Mouse (Mus musculus) embryonic facial prominence, embryonic 14.5 days (tissue): Measurements from ENCODE around the gene Polr2c. TPM values are rescaled to one million over a fixed set of nuclear protein-coding genes. Genes with fewer than 3 reads are reported as not detected.
A peak's percentile ranks its signal among the peaks of the same experiment; 100 is the strongest.

ENCODE experiments used
- ATAC-seq: fragments of 200-750 bp; cut with Nextera tagmentation; 2 replicates; pipeline ENCODE4 v1.8.0; 2017; ENCODE audit warnings: low read depth, moderate number of reproducible peaks, moderate TSS enrichment
- DNase-seq: peaks from one replicate; pipeline ENCODE4 v3.0.0-alpha.2; 2015; ENCODE audit warnings: low spot score
- H3K27ac ChIP-seq: fragments of 300-500 bp; sonication (generic); replicated peaks from 2 replicates; pipeline ENCODE4 v1.5.1; 2014; ENCODE audit warnings: low read depth, mild to moderate bottlenecking, low read length, moderate library complexity
- H3K27me3 ChIP-seq: fragments of 300-500 bp; sonication (generic); replicated peaks from 2 replicates; pipeline ENCODE4 v1.6.1; 2014; ENCODE audit warnings: low read length; ENCODE audit not compliant: control insufficient read depth, insufficient read depth
- H3K36me3 ChIP-seq: fragments of 300-500 bp; sonication (generic); 2 replicates; pipeline ENCODE4 v1.6.1; 2014; ENCODE audit warnings: low read length, mixed read lengths; ENCODE audit not compliant: control insufficient read depth, insufficient read depth
- H3K4me1 ChIP-seq: fragments of 300-500 bp; sonication (generic); 2 replicates; pipeline ENCODE4 v1.6.1; 2014; ENCODE audit warnings: antibody characterized with exemption, low read length; ENCODE audit not compliant: control insufficient read depth, insufficient read depth
- H3K4me2 ChIP-seq: fragments of 300-500 bp; sonication (generic); 2 replicates; pipeline ENCODE4 v1.6.1; 2014; ENCODE audit warnings: low read depth, mild to moderate bottlenecking, low read length, moderate library complexity, mixed read lengths
- H3K4me3 ChIP-seq: fragments of 300-500 bp; sonication (generic); 2 replicates; pipeline ENCODE4 v1.5.1; 2014; ENCODE audit warnings: low read depth, mild to moderate bottlenecking, low read length
- H3K9ac ChIP-seq: fragments of 300-500 bp; sonication (generic); 2 replicates; pipeline ENCODE4 v1.6.1; 2014; ENCODE audit warnings: low read depth, mild to moderate bottlenecking, low read length, moderate library complexity, mixed read lengths
- H3K9me3 ChIP-seq: fragments of 300-500 bp; sonication (generic); 2 replicates; pipeline ENCODE4 v1.6.1; 2016; ENCODE audit warnings: low read length; ENCODE audit not compliant: control insufficient read depth
- WGBS: fragments of 180-500 bp; shearing (Covaris S2); extraction: QIAGEN DNeasy Blood & Tissue Kit; methylation state at CpG from one replicate; pipeline ENCODE4 v1.1.7; 2014; 5-methylcytosine and 5-hydroxymethylcytosine counted together
- polyA plus RNA-seq: library from polyadenylated mRNA; unstranded; fragments of >200 nt; fragmentation: Nextera tagmentation; extraction: Ambion mirVana; gene quantifications from 2 replicates; pipeline ENCODE4 v1.2.1, GENCODE M21; 2014

The Polr2c gene
- polyA plus RNA-seq, 1 experiment from 2014 or later = 121 TPM

- Histone ChIP-seq H3K9ac (peak overlapping the region; percentile 66), H3K36me3 (peaks cover 8% of the 10 kb centered on the region), H3K27me3 (peaks cover 7% of the 10 kb centered on the region; the same call in 1 of the 2 replicates), H3K9me3 (no peaks in the 10 kb centered on the region), H3K4me1 (peaks cover 30% of the 10 kb centered on the region), H3K27ac (peak overlapping the region; percentile 49), H3K4me2 (peak overlapping the region; percentile 85), H3K4me3 (peak overlapping the region; percentile 54)
- peak; percentile 92 for DNase-seq
- peak; percentile 77 for ATAC-seq
- 2% methylated on average over 7 of the region's 7 CpGs for WGBS
These were observed 14.1 kb downstream of the Polr2c start for GRCm38 (mm10) chr8:94871108-94871894.

DNA sequence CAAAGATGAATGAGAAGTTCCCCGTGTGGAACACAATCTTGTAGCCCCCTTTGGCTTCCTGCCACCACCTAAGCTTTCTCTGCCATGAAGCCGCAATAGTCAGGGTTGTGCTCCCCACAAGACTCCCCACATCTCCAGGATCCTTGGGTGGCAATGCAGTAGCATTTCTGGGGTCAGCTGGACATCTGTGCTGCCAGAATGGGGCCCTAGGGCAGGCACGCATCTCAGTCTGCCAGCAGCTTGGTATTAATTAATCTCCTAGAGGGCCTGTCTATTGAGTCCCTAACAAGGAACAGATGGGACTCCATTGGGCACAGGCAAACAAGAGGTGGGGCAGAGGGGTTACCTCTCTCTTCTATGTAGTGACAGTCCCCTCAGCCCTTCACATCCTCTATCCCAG, 14.9 kb downstream of the Polr2c start:
- DNase-seq = no peak
- peaks cover 7% of the 10 kb centered on the region; the same call in 1 of the 2 replicates for H3K27me3 ChIP-seq
- no peak overlapping the region for H3K27ac ChIP-seq
- H3K4me1 ChIP-seq = peaks cover 30% of the 10 kb centered on the region
- H3K4me2 ChIP-seq = peak overlapping the region; percentile 85
- H3K36me3 ChIP-seq = 0 out of 2 replicates have a peak, but pooled peaks cover 3% of the 10 kb centered on the region
- no peaks in the 10 kb centered on the region for H3K9me3 ChIP-seq
- peak overlapping the region; percentile 30 for H3K9ac ChIP-seq
- no peak for ATAC-seq
- 18% methylated on average over 3 of the region's 3 CpGs for WGBS
- 0 out of 2 replicates have a peak overlapping the region, but pooled peaks have one; percentile 3 for H3K4me3 ChIP-seq

DNA sequence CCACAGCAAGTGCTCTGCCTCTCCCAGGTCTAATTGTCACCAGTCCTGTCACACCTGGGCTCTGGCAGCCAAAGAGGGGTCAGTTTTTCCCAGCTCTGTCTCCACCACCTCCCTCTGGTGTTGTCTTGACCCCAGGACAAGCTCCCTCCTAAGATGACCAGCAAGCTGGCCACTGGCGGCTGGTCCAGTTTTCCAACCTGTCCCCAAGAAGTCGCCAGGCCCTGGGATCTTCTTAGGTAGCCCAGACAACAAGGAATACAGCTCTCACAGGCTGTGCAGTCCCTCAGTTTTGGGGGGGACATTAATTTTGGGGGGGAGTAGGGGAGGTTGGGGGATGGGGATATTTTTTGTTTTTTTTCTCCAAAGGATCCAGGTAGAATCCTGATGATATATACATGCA, 15.3 kb downstream of the Polr2c start:
- H3K27ac ChIP-seq = no peak overlapping the region
- 0 out of 2 replicates have a peak, but pooled peaks cover 3% of the 10 kb centered on the region for H3K36me3 ChIP-seq
- no peaks in the 10 kb centered on the region for H3K9me3 ChIP-seq
- peak overlapping the region; percentile 85 for H3K4me2 ChIP-seq
- no peak for ATAC-seq
- no peak for DNase-seq
- peaks cover 7% of the 10 kb centered on the region; the same call in 1 of the 2 replicates for H3K27me3 ChIP-seq
- WGBS = 58% methylated on average over 2 of the region's 2 CpGs
- H3K4me3 ChIP-seq = no peak overlapping the region
- H3K4me1 ChIP-seq = peaks cover 30% of the 10 kb centered on the region
- peak overlapping the region; percentile 30 for H3K9ac ChIP-seq

DNA sequence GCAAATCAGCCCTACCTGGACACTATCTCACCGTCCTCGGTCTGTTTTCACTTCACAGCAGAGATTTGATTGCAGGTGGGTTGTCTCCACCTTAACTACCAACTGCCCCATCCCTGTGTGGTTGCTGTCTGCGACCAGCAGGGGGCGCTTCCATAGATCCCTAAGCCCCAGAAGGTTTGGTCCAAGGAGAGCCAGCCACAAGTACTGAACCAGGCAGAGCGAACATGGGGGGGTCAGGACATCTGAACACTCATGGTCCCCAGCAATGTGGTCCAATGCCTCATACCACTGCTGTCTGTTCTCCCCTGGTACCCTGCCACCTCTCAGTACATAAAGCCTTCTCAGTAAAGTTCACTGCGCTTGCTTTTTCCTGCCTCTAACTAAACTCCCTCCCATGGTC, 17.1 kb downstream of the Polr2c start:
- DNase-seq (peak; percentile 64), ATAC-seq (no peak)
- peak overlapping the region; percentile 66 for H3K4me3 ChIP-seq
- H3K9ac ChIP-seq = peak overlapping the region; percentile 40; the same call in 1 of the 2 replicates
- no peaks in the 10 kb centered on the region for H3K9me3 ChIP-seq
- peaks cover 30% of the 10 kb centered on the region for H3K4me1 ChIP-seq
- H3K27ac ChIP-seq = no peak overlapping the region
- WGBS = 9% methylated on average over 6 of the region's 6 CpGs
- 0 out of 2 replicates have a peak overlapping the region, but pooled peaks have one; percentile 96 for H3K4me2 ChIP-seq
- peaks cover 7% of the 10 kb centered on the region; the same call in 1 of the 2 replicates for H3K27me3 ChIP-seq
- no peaks in the 10 kb centered on the region for H3K36me3 ChIP-seq

- no peaks in the 10 kb centered on the region for H3K9me3 ChIP-seq
- peak overlapping the region; percentile 96 for H3K4me2 ChIP-seq
- 18% methylated on average over 17 of the region's 17 CpGs for WGBS
- no peaks in the 10 kb centered on the region for H3K36me3 ChIP-seq
- H3K4me1 ChIP-seq = peaks cover 27% of the 10 kb centered on the region
- H3K4me3 ChIP-seq = peak overlapping the region; percentile 66
- peak overlapping the region; percentile 71; the same call in 1 of the 2 replicates for H3K27ac ChIP-seq
- no peak for DNase-seq
- peaks cover 7% of the 10 kb centered on the region; the same call in 1 of the 2 replicates for H3K27me3 ChIP-seq
- ATAC-seq = no peak
- peak overlapping the region; percentile 76 for H3K9ac ChIP-seq
These were observed 18.0 kb downstream of the Polr2c start for GRCm38 (mm10) chr8:94875096-94875870.

DNA sequence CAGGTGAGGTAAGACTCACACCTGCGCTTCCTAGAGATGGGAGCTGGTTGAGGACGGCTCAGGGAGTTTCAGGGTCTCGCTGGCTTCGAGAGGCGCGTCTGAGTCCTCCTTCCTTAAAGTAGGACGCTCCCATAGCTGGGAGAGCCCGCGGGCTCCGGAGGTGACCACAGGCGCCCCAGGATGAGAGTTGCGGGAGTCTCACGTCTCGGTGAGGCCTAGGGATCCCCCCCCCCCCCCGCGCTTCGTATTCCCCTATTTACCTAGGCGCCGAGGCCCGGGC, 18.6 kb downstream of the Polr2c start:
- WGBS = 0% methylated on average over 3 of the region's 20 CpGs
- Histone ChIP-seq H3K4me2 (peak overlapping the region; percentile 96), H3K4me3 (peak overlapping the region; percentile 66), H3K36me3 (no peaks in the 10 kb centered on the region), H3K4me1 (peaks cover 25% of the 10 kb centered on the region), H3K9me3 (no peaks in the 10 kb centered on the region), H3K27me3 (peaks cover 7% of the 10 kb centered on the region; the same call in 1 of the 2 replicates), H3K9ac (peak overlapping the region; percentile 76), H3K27ac (peak overlapping the region; percentile 71)
- DNase-seq = no peak
- ATAC-seq = no peak; the same call in 1 of the 2 replicates

DNA sequence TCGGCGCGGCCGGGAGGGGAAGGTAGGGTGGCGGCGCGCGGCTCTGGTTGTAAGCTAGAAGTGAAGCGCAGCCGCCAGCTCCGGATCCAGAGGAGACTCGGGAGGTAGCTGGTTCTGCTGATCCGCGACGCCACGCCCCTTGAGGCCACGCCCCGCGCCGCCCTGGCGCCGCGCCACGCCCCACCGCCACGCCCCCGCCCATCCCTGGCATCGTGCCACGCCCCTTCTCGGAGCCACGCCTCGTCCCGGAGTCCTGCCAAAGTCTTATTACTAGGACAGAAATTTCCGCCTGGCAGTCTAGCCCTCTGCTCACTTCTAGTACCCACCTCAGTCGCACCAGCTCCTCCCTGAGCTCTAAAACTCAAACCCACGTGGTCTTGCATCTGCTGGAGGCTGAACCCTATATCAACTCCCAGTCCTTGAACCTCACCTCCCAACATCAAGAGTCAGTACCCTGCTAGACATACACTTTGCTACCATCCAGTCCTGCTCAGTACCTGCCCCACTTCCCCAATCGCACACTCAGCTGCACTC, 19.0 kb downstream of the Polr2c start, which contains the start of gene Dok4:
Dok4 (minus strand) TSS at position 134 of the 534 bp plus-strand sequence.
- Histone ChIP-seq H3K9ac (peak within 1 kb of the TSS; percentile 76), H3K4me2 (peak within 1 kb of the TSS; percentile 96), H3K4me3 (peak within 1 kb of the TSS; percentile 66), H3K27me3 (peaks cover 7% of the 10 kb centered on the region; the same call in 1 of the 2 replicates), H3K27ac (peak within 1 kb of the TSS; percentile 71), H3K4me1 (peaks cover 25% of the 10 kb centered on the region), H3K9me3 (no peaks in the 10 kb centered on the region), H3K36me3 (no peaks in the 10 kb centered on the region)
- peak; percentile 89 for DNase-seq
- ATAC-seq = peak; percentile 77
- WGBS = 4% methylated on average over 17 of the region's 37 CpGs

- Histone ChIP-seq H3K4me1 (peaks cover 19% of the 10 kb centered on the region), H3K27me3 (peaks cover 7% of the 10 kb centered on the region; the same call in 1 of the 2 replicates), H3K9ac (no peak overlapping the region), H3K27ac (no peak overlapping the region), H3K4me3 (no peak overlapping the region), H3K9me3 (no peaks in the 10 kb centered on the region), H3K36me3 (no peaks in the 10 kb centered on the region), H3K4me2 (no peak overlapping the region)
- 42% methylated on average over 3 of the region's 3 CpGs for WGBS
- ATAC-seq (no peak), DNase-seq (no peak)
These were observed 19.6 kb downstream of the Polr2c start for GRCm38 (mm10) chr8:94876820-94877219.
